Mouse (Mus musculus): ENCODE measurements around the gene Mrpl39.

Gene Mrpl39

DNA sequence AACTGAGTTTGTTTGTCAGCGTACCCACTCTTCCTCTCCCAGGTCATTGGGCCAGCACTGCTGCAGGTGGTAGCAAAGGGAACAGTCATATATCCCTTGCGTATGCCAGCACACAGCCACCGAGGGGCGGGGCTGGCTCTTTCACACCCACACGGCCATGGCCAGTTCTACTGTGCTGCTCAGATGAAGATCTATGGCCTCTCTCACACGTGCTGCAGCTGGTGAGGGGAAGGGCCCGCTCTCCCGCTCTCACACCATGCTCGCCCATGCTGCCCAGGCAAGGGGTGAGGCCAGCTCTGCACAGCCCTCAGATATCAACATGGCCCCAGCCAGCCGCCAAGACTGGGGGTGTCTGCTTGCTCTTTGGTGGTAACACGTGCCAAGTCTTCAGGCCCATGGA is 39.4 kb downstream of the Mrpl39 start:
- no peak for DNase-seq

DNA sequence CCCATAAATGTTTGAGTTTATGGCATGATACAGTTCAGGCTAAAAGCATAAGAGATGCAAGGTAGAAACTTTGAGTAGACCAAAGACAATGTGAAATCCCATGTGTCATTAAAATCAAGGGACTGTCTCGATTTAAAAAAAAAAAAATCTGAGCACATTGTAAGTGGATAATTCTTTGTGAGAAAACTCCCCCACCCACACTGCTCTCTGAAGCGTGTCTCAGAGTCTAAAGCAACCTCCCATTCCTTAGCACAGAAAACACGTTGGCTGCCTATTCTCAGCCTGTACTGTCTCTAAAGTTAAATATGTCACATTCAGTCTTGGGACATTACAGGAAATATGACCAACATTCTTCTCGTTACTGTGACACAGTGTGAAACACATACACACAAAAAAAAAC is 53.6 kb downstream of the Mrpl39 start:
- no peak for DNase-seq

DNA sequence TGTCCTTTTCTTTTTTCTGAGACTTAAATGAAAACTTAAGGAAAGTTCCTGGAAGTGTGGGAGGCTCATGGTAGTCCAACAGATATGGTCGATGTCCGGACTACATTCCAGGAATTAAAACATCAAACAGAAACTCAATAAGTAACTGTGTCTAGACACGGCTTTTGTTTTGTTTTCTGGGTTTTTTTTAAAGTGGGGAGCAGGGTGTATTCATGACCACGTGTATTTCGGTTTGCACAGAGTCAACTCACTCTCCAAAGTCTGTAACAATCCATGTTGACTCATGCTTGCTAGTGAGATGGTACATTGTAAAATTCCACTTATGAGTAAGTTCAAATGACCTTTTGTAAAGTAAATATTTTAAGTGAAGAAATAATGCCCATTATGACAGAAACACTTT is 54.8 kb downstream of the Mrpl39 start:
- no peak for DNase-seq

DNA sequence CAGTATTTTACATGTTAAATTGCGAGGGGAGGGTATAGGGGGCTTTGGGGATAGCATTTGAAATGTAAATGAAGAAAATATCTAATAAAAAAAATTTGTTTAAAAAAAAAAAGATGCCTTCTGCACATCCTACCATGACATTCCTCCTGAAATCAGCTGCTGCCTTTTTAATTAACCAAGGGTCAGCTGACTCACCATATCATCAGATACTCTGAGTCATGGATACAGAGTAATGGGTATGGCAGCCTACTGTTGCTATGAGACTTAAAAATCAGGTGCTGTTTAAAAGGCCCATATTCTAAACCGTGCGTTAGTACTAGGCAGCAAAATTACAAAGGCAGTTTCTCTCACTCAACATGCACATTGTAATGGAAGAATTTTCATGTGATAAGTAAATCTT is 58.2 kb downstream of the Mrpl39 start:
- no peak for DNase-seq
